15 mouse cellular contexts compared by ENCODE assay signal in genomic region chr3:34667180-34667579, GRCm38 (mm10). TPM values are rescaled to one million over a fixed set of nuclear protein-coding genes. Genes with fewer than 3 reads are reported as not detected.
DNase-seq lines count a peak whose midpoint lies in the region; ATAC-seq and TF ChIP-seq lines count a peak whose summit lies in the region.
"Had no signal": no experiment of that assay in that cellular context is flagged by ENCODE, and none has a peak within 500 bp of the region (broad histone marks: within the 10 kb centered on the region; RNA-seq: fewer than 3 reads in every experiment).

No protein-coding gene starts in this region.

- no peaks in the 10 kb centered on the region for H3K27me3 ChIP-seq in forebrain, embryonic 15.5 days
- peaks cover 17% of the 10 kb centered on the region for H3K27me3 ChIP-seq in hindbrain, postnatal 0 days (ENCODE audit: insufficient read depth, low read length)
- H3K27me3 ChIP-seq in neural tube, embryonic 12.5 days (replicated peaks) = peaks cover 19% of the 10 kb centered on the region

- 14% methylated on average over 2 of the region's 2 CpGs for WGBS in forebrain, embryonic 15.5 days
- 52% methylated on average over 2 of the region's 2 CpGs for WGBS in hindbrain, postnatal 0 days
- 13% methylated on average over 2 of the region's 2 CpGs for WGBS in neural tube, embryonic 12.5 days

- no peaks in the 10 kb centered on the region for H3K36me3 ChIP-seq in forebrain, embryonic 15.5 days
- H3K36me3 ChIP-seq in hindbrain, postnatal 0 days (ENCODE audit: insufficient read depth, low read length) = no peaks in the 10 kb centered on the region
- H3K36me3 ChIP-seq in neural tube, embryonic 12.5 days = no peaks in the 10 kb centered on the region

- H3K4me1 ChIP-seq in forebrain, embryonic 15.5 days = peaks cover 88% of the 10 kb centered on the region
- H3K4me1 ChIP-seq in hindbrain, postnatal 0 days (ENCODE audit: insufficient read depth, low read length) = no peaks in the 10 kb centered on the region
- peaks cover 69% of the 10 kb centered on the region for H3K4me1 ChIP-seq in neural tube, embryonic 12.5 days

- H3K9ac ChIP-seq in forebrain, embryonic 15.5 days (replicated peaks) = no peak overlapping the region
- H3K9ac ChIP-seq in hindbrain, postnatal 0 days (replicated peaks; ENCODE audit: low read length) = no peak overlapping the region
- H3K9ac ChIP-seq in neural tube, embryonic 12.5 days = no peak overlapping the region
- H3K9ac ChIP-seq: lung, embryonic 14.5 days had no signal

- ATAC-seq in forebrain, embryonic 15.5 days (replicated peaks) = no peak
- no peak for ATAC-seq in hindbrain, postnatal 0 days
- 0 out of 2 replicates have a peak, but pooled peaks have one; percentile 0 for ATAC-seq in neural tube, embryonic 12.5 days (ENCODE audit: low FRiP score, low read depth)

- H3K9me3 ChIP-seq in forebrain, embryonic 15.5 days = no peaks in the 10 kb centered on the region
- H3K9me3 ChIP-seq in hindbrain, postnatal 0 days (ENCODE audit: low read length) = no peaks in the 10 kb centered on the region
- H3K9me3 ChIP-seq in neural tube, embryonic 12.5 days = no peaks in the 10 kb centered on the region

- intact Hi-C loops in heart, postnatal 10 days (cut with DNase I) = no loop called here
- intact Hi-C loops in heart, postnatal 25 days (cut with DNase I) = no loop called here

- peak; percentile 19 for DNase-seq in heart, adult 11 months
- no peak for DNase-seq in heart, postnatal 10 days
- no peak for DNase-seq in hindbrain, postnatal 0 days (ENCODE audit: low spot score)
- DNase-seq in urinary bladder, adult 2 months (ENCODE audit: low spot score) = no peak
- no peak for DNase-seq in cerebellum, postnatal 10 days
- no peak for DNase-seq in heart, postnatal 25 days (ENCODE audit: low spot score)
- DNase-seq: adrenal gland, postnatal 10 days; lung, embryonic 14.5 days had no signal

- peak overlapping the region; percentile 97 for H3K27ac ChIP-seq in forebrain, embryonic 15.5 days (replicated peaks)
- H3K27ac ChIP-seq in hindbrain, postnatal 0 days = peak overlapping the region; percentile 88; the same call in 1 of the 2 replicates
- 0 out of 2 replicates have a peak overlapping the region, but pooled peaks have one; percentile 51 for H3K27ac ChIP-seq in neural tube, embryonic 12.5 days

- H3K4me3 ChIP-seq in forebrain, embryonic 15.5 days = no peak overlapping the region
- no peak overlapping the region for H3K4me3 ChIP-seq in hindbrain, postnatal 0 days (ENCODE audit: low read length)
- H3K4me3 ChIP-seq in neural tube, embryonic 12.5 days = no peak overlapping the region

- H3K4me2 ChIP-seq in forebrain, embryonic 15.5 days (replicated peaks) = 0 out of 2 replicates have a peak overlapping the region, but pooled peaks have one; percentile 91
- no peak overlapping the region for H3K4me2 ChIP-seq in hindbrain, postnatal 0 days (ENCODE audit: low read depth, low read length)
- H3K4me2 ChIP-seq in neural tube, embryonic 12.5 days (replicated peaks) = peak overlapping the region; percentile 79; the same call in 1 of the 2 replicates
- H3K4me2 ChIP-seq: heart, embryonic 11.5 days; lung, embryonic 14.5 days had no signal

- no peak for TF ChIP-seq CTCF in hindbrain, postnatal 0 days (IDR thresholded peaks at IDR 0.05; ENCODE audit: low read depth)

RNA-seq across cellular contexts. Expression of gene Sox2, which starts 17.0 kb away (rescaled TPM):
- total RNA-seq in heart, postnatal 10 days (2021) = under 1 TPM in 1 of 2 experiments, not detected in 1; 0.17 TPM
- 39.7 and 42.3 TPM in 2 replicates for polyA plus RNA-seq in forebrain, embryonic 15.5 days (2015; fragmentation: Nextera tagmentation; extraction: Ambion mirVana)
- total RNA-seq in hindbrain, postnatal 0 days (2014; rRNA removed) = 68.1 and 80.2 TPM in 2 replicates
- 22.6 and 26.3 TPM in 2 replicates for polyA plus RNA-seq in hindbrain, postnatal 0 days (2015; fragmentation: Nextera tagmentation; extraction: Ambion mirVana)
- 48.0 and 49.7 TPM in 2 replicates for polyA plus RNA-seq in neural tube, embryonic 12.5 days (2016; fragmentation: Nextera tagmentation; extraction: Ambion mirVana)
- 1.4 and 1.9 TPM in 2 replicates for polyA plus RNA-seq in urinary bladder, adult 2 months (2012; rRNA removed)
- total RNA-seq in heart, postnatal 25 days (2021) = not detected
- total RNA-seq: hematopoietic stem cell, adult 5-6 weeks; liver, adult 2 months had no signal
- polyA plus RNA-seq: kidney, embryonic 14.5 days; liver, adult 2 months; spleen, adult 2 months had no signal
